ENCODE assay signal across 27 mouse cellular contexts in genomic region chr16:20354762-20355161, GRCm38 (mm10). TPM values are rescaled to one million over a fixed set of nuclear protein-coding genes. Genes with fewer than 3 reads are reported as not detected.
A peak's percentile ranks its signal among the peaks of the same experiment; 100 is the strongest.
DNase-seq lines count a peak whose midpoint lies in the region; ATAC-seq and TF ChIP-seq lines count a peak whose summit lies in the region.
"Had no signal": no experiment of that assay in that cellular context is flagged by ENCODE, and none has a peak within 500 bp of the region (broad histone marks: within the 10 kb centered on the region; RNA-seq: fewer than 3 reads in every experiment).

No protein-coding gene starts in this region.

- intact Hi-C loops in heart, postnatal 36 days (cut with DNase I): no loop called here

- H3K4me3 ChIP-seq in C2C12 (ENCODE audit: insufficient read depth, poor library complexity, severe bottlenecking) (no peak overlapping the region), myocyte (no peak overlapping the region)
- H3K4me3 ChIP-seq in forebrain, embryonic 15.5 days: no peak overlapping the region
- H3K4me3 ChIP-seq: embryonic facial prominence, embryonic 13.5 days; embryonic facial prominence, embryonic 15.5 days; erythroblast, embryonic 14.5 days; forebrain, embryonic 10.5 days; forebrain, embryonic 12.5 days had no signal

- no peak overlapping the region for H3K27ac ChIP-seq in forebrain, embryonic 15.5 days (replicated peaks)
- H3K27ac ChIP-seq: embryonic facial prominence, embryonic 13.5 days; embryonic facial prominence, embryonic 15.5 days; forebrain, embryonic 10.5 days; forebrain, embryonic 12.5 days had no signal

- no peak for ATAC-seq in forebrain, embryonic 15.5 days (replicated peaks)
- ATAC-seq: activated CD4-positive, CD25-positive, alpha-beta regulatory T cell, adult 4 months; forebrain, embryonic 14.5 days; forebrain, postnatal 0 days; Patski had no signal

- no peak for TF ChIP-seq POLR2A in myocyte (IDR thresholded peaks at IDR 0.05; ENCODE audit: insufficient read length, low read depth)

- peak; percentile 40 for DNase-seq in heart, adult 11 months
- no peak for DNase-seq in heart, postnatal 36 days
- no peak for DNase-seq in embryo, embryonic 10 days (ENCODE audit: low spot score)
- DNase-seq: adrenal gland, postnatal 14 days; adrenal gland, postnatal 36 days; B cell, adult 2 months; cerebellum, adult 11-12 months; cerebellum, adult 2 months; cerebellum, adult 9-10 months; cerebellum, postnatal 10 days; cerebellum, postnatal 25 days; embryo, embryonic 11 days; forebrain, postnatal 0 days had no signal

- 95% methylated on average over 2 of the region's 2 CpGs for WGBS in forebrain, embryonic 15.5 days

- no peaks in the 10 kb centered on the region for H3K9me3 ChIP-seq in forebrain, embryonic 15.5 days
- H3K9me3 ChIP-seq: embryonic facial prominence, embryonic 13.5 days; embryonic facial prominence, embryonic 15.5 days; forebrain, embryonic 10.5 days; forebrain, embryonic 12.5 days had no signal

- no peaks in the 10 kb centered on the region for H3K27me3 ChIP-seq in C2C12 (ENCODE audit: control insufficient read depth, insufficient read depth, insufficient read length)
- H3K27me3 ChIP-seq in myocyte (ENCODE audit: control insufficient read depth, insufficient read depth, insufficient read length): no peaks in the 10 kb centered on the region
- H3K27me3 ChIP-seq in forebrain, embryonic 15.5 days: no peaks in the 10 kb centered on the region
- H3K27me3 ChIP-seq: embryonic facial prominence, embryonic 13.5 days; embryonic facial prominence, embryonic 15.5 days; forebrain, embryonic 12.5 days; Patski had no signal

- no peaks in the 10 kb centered on the region for H3K4me1 ChIP-seq in forebrain, embryonic 15.5 days
- H3K4me1 ChIP-seq: embryonic facial prominence, embryonic 13.5 days; embryonic facial prominence, embryonic 15.5 days; forebrain, embryonic 10.5 days; forebrain, embryonic 12.5 days had no signal

- H3K79me3 ChIP-seq in C2C12 (ENCODE audit: low read depth): no peaks in the 10 kb centered on the region

- H3ac ChIP-seq in C2C12 (ENCODE audit: control insufficient read depth, insufficient read length, low read depth) (no peak overlapping the region), myocyte (ENCODE audit: control insufficient read depth, insufficient read length) (no peak overlapping the region)

- H3K36me3 ChIP-seq in C2C12 (ENCODE audit: control insufficient read depth, insufficient read depth): peaks cover 59% of the 10 kb centered on the region
- peaks cover 26% of the 10 kb centered on the region for H3K36me3 ChIP-seq in myocyte (ENCODE audit: control insufficient read depth, insufficient read depth)
- H3K36me3 ChIP-seq in forebrain, embryonic 15.5 days: peaks cover 68% of the 10 kb centered on the region

- H3K79me2 ChIP-seq in C2C12 (ENCODE audit: control insufficient read depth, insufficient read depth) (no peaks in the 10 kb centered on the region), myocyte (ENCODE audit: control insufficient read depth, insufficient read depth) (no peaks in the 10 kb centered on the region)

- no peak for TF ChIP-seq CTCF in C2C12 (IDR thresholded peaks at IDR 0.05; ENCODE audit: control insufficient read depth, insufficient read depth, insufficient read length)

- no peak overlapping the region for H3K4me2 ChIP-seq in myocyte (ENCODE audit: low read depth)
- no peak overlapping the region for H3K4me2 ChIP-seq in forebrain, embryonic 15.5 days (replicated peaks)
- H3K4me2 ChIP-seq: embryonic facial prominence, embryonic 13.5 days; embryonic facial prominence, embryonic 15.5 days; forebrain, embryonic 12.5 days had no signal

- H3K9ac ChIP-seq in forebrain, embryonic 15.5 days (replicated peaks): no peak overlapping the region
- H3K9ac ChIP-seq: embryonic facial prominence, embryonic 13.5 days; embryonic facial prominence, embryonic 15.5 days; forebrain, embryonic 12.5 days; forebrain, postnatal 0 days had no signal

TF ChIP-seq in C2C12, 6 proteins besides CTCF, POLR2A, EP300 and RAD21:
- peak; percentile 47 for TF ChIP-seq USF1 (IDR thresholded peaks at IDR 0.05; ENCODE audit: low read depth)
- no peak for TF ChIP-seq CEBPB (IDR thresholded peaks at IDR 0.05; ENCODE audit: low read depth)
- peak; percentile 97 for TF ChIP-seq MYOD1 (IDR thresholded peaks at IDR 0.05; ENCODE audit: control insufficient read depth, insufficient read length, low read depth)
- no peak for TF ChIP-seq MYOG (IDR thresholded peaks at IDR 0.05; ENCODE audit: control insufficient read depth, extremely low read depth, insufficient read length)
- TF ChIP-seq MAX (IDR thresholded peaks at IDR 0.05): peak; percentile 40
TF ChIP-seq in C2C12: peak in this region for 3.

TF ChIP-seq in myocyte, 11 proteins besides CTCF, POLR2A, EP300 and RAD21:
- TF ChIP-seq MYOD1 (IDR thresholded peaks at IDR 0.05; ENCODE audit: control insufficient read depth in 1 of 3, insufficient read length in 2 of 3, low read depth in 2 of 3) (peak in 2 of 3 experiments; percentile 32 to 89), MYOG (IDR thresholded peaks at IDR 0.05; ENCODE audit: control insufficient read depth in 1 of 3, insufficient read depth in 1 of 3, insufficient read length in 2 of 3, low read depth in 2 of 3) (peak in 2 of 3 experiments; percentile 17 to 68), MAX (IDR thresholded peaks at IDR 0.05; ENCODE audit: low read depth) (no peak), REST (IDR thresholded peaks at IDR 0.05; ENCODE audit: insufficient read depth, insufficient read length) (no peak), E2F4 (IDR thresholded peaks at IDR 0.05; ENCODE audit: insufficient read depth) (no peak), USF1 (IDR thresholded peaks at IDR 0.05; ENCODE audit: low read depth) (no peak), TCF12 (IDR thresholded peaks at IDR 0.05; ENCODE audit: insufficient read depth, poor library complexity, severe bottlenecking) (no peak), TCF3 (IDR thresholded peaks at IDR 0.05; ENCODE audit: insufficient read length, low read depth) (no peak), SRF (IDR thresholded peaks at IDR 0.05; ENCODE audit: control insufficient read depth, insufficient read length, low read depth) (no peak), CEBPB (IDR thresholded peaks at IDR 0.05; ENCODE audit: insufficient read depth, poor library complexity, severe bottlenecking) (no peak)

RNA-seq across cellular contexts. Expression of gene Cyp2ab1, which starts 29.6 kb away (rescaled TPM):
- 1 to 10 TPM in 1 of 2 experiments, under 1 TPM in 1; 0.89 to 1.6 TPM for total RNA-seq in heart, postnatal 36 days (2021)
- polyA plus RNA-seq in C2C12 (2012; fragmentation: generic; extraction: Trizol): 0.05 TPM
- 0.50 TPM for polyA plus RNA-seq in myocyte (2012; fragmentation: generic; extraction: Trizol)
- polyA plus RNA-seq in forebrain, embryonic 15.5 days (2015; fragmentation: Nextera tagmentation; extraction: Ambion mirVana): not detected in 2 replicates
- total RNA-seq: forebrain, postnatal 0 days; MEL had no signal
- polyA plus RNA-seq: activated CD4-positive, CD25-positive, alpha-beta regulatory T cell, adult 4 months; cerebellum, adult 2 months; cortical plate, adult 2 months; embryonic facial prominence, embryonic 11.5 days; embryonic facial prominence, embryonic 13.5 days; erythroblast, embryonic 14.5 days; forebrain, embryonic 10.5 days; forebrain, embryonic 12.5 days; forebrain, embryonic 14.5 days; forebrain, postnatal 0 days had no signal

RNA-seq across cellular contexts. Expression of gene Parl, which starts 52.6 kb away (rescaled TPM):
- 10 to 100 TPM; 85.2 to 87.5 TPM for total RNA-seq in heart, postnatal 36 days (2021)
- polyA plus RNA-seq in C2C12 (2012; fragmentation: generic; extraction: Trizol) (179 TPM), myocyte (2012; fragmentation: generic; extraction: Trizol) (151 TPM)
- 78.9 and 89.7 TPM in 2 replicates for polyA plus RNA-seq in forebrain, embryonic 15.5 days (2015; fragmentation: Nextera tagmentation; extraction: Ambion mirVana)
